Mouse (Mus musculus): ENCODE results near the gene Olfr649.

The Olfr649 gene

GRCm38 (mm10) chr7:104195885-104196284 lies at the start of gene Olfr649:
Gene Olfr649 (minus strand): TSS chr7:104195985.
- DNase-seq = no peak

- DNase-seq = no peak
Observed at GRCm38 (mm10) chr7:104244287-104245181, 48.7 kb upstream of the Olfr649 start, which contains the start of gene Trim34a. Gene Trim34a (plus strand): TSS chr7:104244457.

- no peak for DNase-seq
Observed at GRCm38 (mm10) chr7:104243616-104244015, 47.8 kb upstream of the Olfr649 start.

GRCm38 (mm10) chr7:104240857-104241256 lies 45.1 kb upstream of the Olfr649 start:
- no peak for DNase-seq

GRCm38 (mm10) chr7:104231203-104231602 lies 35.4 kb upstream of the Olfr649 start:
- no peak for DNase-seq

- no peak for DNase-seq
Observed at GRCm38 (mm10) chr7:104218701-104219569, 23.1 kb upstream of the Olfr649 start, which contains the start of gene Trim6. Gene Trim6 (plus strand): TSS chr7:104218793.

- no peak for DNase-seq
Observed at GRCm38 (mm10) chr7:104217881-104218280, 22.1 kb upstream of the Olfr649 start.

GRCm38 (mm10) chr7:104216011-104216535 lies 20.3 kb upstream of the Olfr649 start:
- DNase-seq = no peak

GRCm38 (mm10) chr7:104206197-104206596 lies 10.4 kb upstream of the Olfr649 start:
- no peak for DNase-seq

GRCm38 (mm10) chr7:104199822-104200221 lies 4.0 kb upstream of the Olfr649 start:
- peak; percentile 7 for DNase-seq

GRCm38 (mm10) chr7:104191275-104191674 lies 4.5 kb downstream of the Olfr649 start:
- DNase-seq = no peak

GRCm38 (mm10) chr7:104183292-104183691 lies 12.5 kb downstream of the Olfr649 start, which contains the start of gene Olfr648:
Gene Olfr648 (minus strand): TSS chr7:104183392.
- no peak for DNase-seq

- DNase-seq = no peak
Observed at GRCm38 (mm10) chr7:104179074-104179473, 16.7 kb downstream of the Olfr649 start.

- DNase-seq = no peak
Observed at GRCm38 (mm10) chr7:104178422-104179054, 17.2 kb downstream of the Olfr649 start.

GRCm38 (mm10) chr7:104175085-104175484 lies 20.7 kb downstream of the Olfr649 start:
- DNase-seq = no peak

- DNase-seq = no peak
Observed at GRCm38 (mm10) chr7:104169634-104170204, 26.1 kb downstream of the Olfr649 start.

- no peak for DNase-seq
Observed at GRCm38 (mm10) chr7:104167105-104167504, 28.7 kb downstream of the Olfr649 start.

- no peak for DNase-seq
Observed at GRCm38 (mm10) chr7:104150456-104150855, 45.3 kb downstream of the Olfr649 start, which contains the start of gene Ubqlnl. Gene Ubqlnl (minus strand): TSS chr7:104150556.

GRCm38 (mm10) chr7:104143179-104143578 lies 52.6 kb downstream of the Olfr649 start, which contains the start of gene Ubqln3:
Gene Ubqln3 (minus strand): TSS chr7:104143279.
- no peak for DNase-seq

Measured in cerebellum, adult 8-10 months (tissue).